Mouse (Mus musculus): ENCODE data around the gene Pik3r1. TPM values are rescaled to one million over a fixed set of nuclear protein-coding genes. Genes with fewer than 3 reads are reported as not detected.
A peak's percentile ranks its signal among the peaks of the same experiment; 100 is the strongest.

The Pik3r1 gene
- polyA plus RNA-seq, 1 experiment from 2014 or later, result 47.5 TPM

- H3K4me1 ChIP-seq (replicated peaks), result peaks cover 28% of the 10 kb centered on the region
- 69% methylated on average over 7 of the region's 7 CpGs for WGBS
These were observed 71.2 kb downstream of the Pik3r1 start for GRCm38 (mm10) chr13:101696827-101697226.

GRCm38 (mm10) chr13:101696316-101696715 is 71.7 kb downstream of the Pik3r1 start:
- Histone ChIP-seq H3K36me3 (peaks cover 5% of the 10 kb centered on the region), H3K9me3 (no peaks in the 10 kb centered on the region), H3K4me2 (no peak overlapping the region), H3K4me3 (no peak overlapping the region), H3K27me3 (no peaks in the 10 kb centered on the region), H3K27ac (replicated peaks) (0 out of 2 replicates have a peak overlapping the region, but pooled peaks have one; percentile 31), H3K9ac (no peak overlapping the region), H3K4me1 (replicated peaks) (peaks cover 32% of the 10 kb centered on the region)
- ATAC-seq (ENCODE audit: low FRiP score, low read depth), result no peak
- 67% methylated on average over 3 of the region's 3 CpGs for WGBS

More at GRCm38 (mm10) chr13:101696827-101697226, 71.2 kb downstream of the Pik3r1 start:
- no peak for ATAC-seq (ENCODE audit: low FRiP score, low read depth)
- Histone ChIP-seq H3K4me2 (no peak overlapping the region), H3K9me3 (no peaks in the 10 kb centered on the region), H3K36me3 (peaks cover 8% of the 10 kb centered on the region), H3K9ac (no peak overlapping the region), H3K27me3 (no peaks in the 10 kb centered on the region), H3K4me3 (no peak overlapping the region), H3K27ac (replicated peaks) (no peak overlapping the region)

GRCm38 (mm10) chr13:101695876-101696275 is 72.1 kb downstream of the Pik3r1 start:
- ATAC-seq (ENCODE audit: low FRiP score, low read depth), result no peak
- Histone ChIP-seq H3K9me3 (no peaks in the 10 kb centered on the region), H3K27ac (replicated peaks) (no peak overlapping the region), H3K9ac (no peak overlapping the region), H3K4me2 (no peak overlapping the region), H3K27me3 (no peaks in the 10 kb centered on the region), H3K4me1 (replicated peaks) (peaks cover 36% of the 10 kb centered on the region), H3K36me3 (peaks cover under 1% of the 10 kb centered on the region; the same call in 1 of the 2 replicates), H3K4me3 (no peak overlapping the region)
- WGBS, result 5% methylated on average over 7 of the region's 7 CpGs

- Histone ChIP-seq H3K36me3 (no peaks in the 10 kb centered on the region), H3K4me3 (peak overlapping the region; percentile 59), H3K4me1 (replicated peaks) (peaks cover 45% of the 10 kb centered on the region), H3K4me2 (peak overlapping the region; percentile 96), H3K9ac (peak overlapping the region; percentile 75), H3K27ac (replicated peaks) (peak overlapping the region; percentile 87), H3K9me3 (no peaks in the 10 kb centered on the region), H3K27me3 (no peaks in the 10 kb centered on the region)
- WGBS, result under 1% methylated on average over 48 of the region's 48 CpGs
- peak; percentile 14; the same call in 1 of the 2 replicates for ATAC-seq (ENCODE audit: low FRiP score, low read depth)
These were observed 73.3 kb downstream of the Pik3r1 start for GRCm38 (mm10) chr13:101694496-101695251.

- Histone ChIP-seq H3K4me2 (peak overlapping the region; percentile 96), H3K9ac (peak overlapping the region; percentile 75), H3K27me3 (no peaks in the 10 kb centered on the region), H3K36me3 (0 out of 2 replicates have a peak, but pooled peaks cover 2% of the 10 kb centered on the region), H3K27ac (replicated peaks) (peak overlapping the region; percentile 87), H3K4me1 (replicated peaks) (peaks cover 45% of the 10 kb centered on the region), H3K9me3 (no peaks in the 10 kb centered on the region), H3K4me3 (peak overlapping the region; percentile 59)
- peak; percentile 59 for ATAC-seq (ENCODE audit: low FRiP score, low read depth)
- WGBS, result under 1% methylated on average over 12 of the region's 12 CpGs
These were observed 74.0 kb downstream of the Pik3r1 start for GRCm38 (mm10) chr13:101693967-101694495.

- Histone ChIP-seq H3K4me2 (peak overlapping the region; percentile 96), H3K4me3 (peak overlapping the region; percentile 59), H3K27ac (replicated peaks) (peak overlapping the region; percentile 87), H3K36me3 (peaks cover 9% of the 10 kb centered on the region; the same call in 1 of the 2 replicates), H3K27me3 (no peaks in the 10 kb centered on the region), H3K9me3 (no peaks in the 10 kb centered on the region), H3K4me1 (replicated peaks) (peaks cover 45% of the 10 kb centered on the region), H3K9ac (peak overlapping the region; percentile 75)
- peak; percentile 31 for ATAC-seq (ENCODE audit: low FRiP score, low read depth)
- WGBS, result 39% methylated on average over 7 of the region's 7 CpGs
These were observed 74.9 kb downstream of the Pik3r1 start for GRCm38 (mm10) chr13:101692866-101693691.

GRCm38 (mm10) chr13:101692239-101692784 is 75.7 kb downstream of the Pik3r1 start:
- peak overlapping the region; percentile 96 for H3K4me2 ChIP-seq
- H3K9ac ChIP-seq, result peak overlapping the region; percentile 75
- H3K4me1 ChIP-seq (replicated peaks), result peaks cover 45% of the 10 kb centered on the region
- peak; percentile 85 for ATAC-seq (ENCODE audit: low FRiP score, low read depth)
- H3K27me3 ChIP-seq, result no peaks in the 10 kb centered on the region
- WGBS, result 17% methylated on average over 17 of the region's 17 CpGs
- H3K9me3 ChIP-seq, result no peaks in the 10 kb centered on the region
- H3K36me3 ChIP-seq, result peaks cover 16% of the 10 kb centered on the region
- H3K4me3 ChIP-seq, result peak overlapping the region; percentile 59
- peak overlapping the region; percentile 87 for H3K27ac ChIP-seq (replicated peaks)

- peak overlapping the region; percentile 59 for H3K4me3 ChIP-seq
- peak overlapping the region; percentile 96 for H3K4me2 ChIP-seq
- H3K4me1 ChIP-seq (replicated peaks), result peaks cover 45% of the 10 kb centered on the region
- H3K9ac ChIP-seq, result peak overlapping the region; percentile 75
- peaks cover 23% of the 10 kb centered on the region for H3K36me3 ChIP-seq
- no peaks in the 10 kb centered on the region for H3K9me3 ChIP-seq
- peak overlapping the region; percentile 87 for H3K27ac ChIP-seq (replicated peaks)
- H3K27me3 ChIP-seq, result no peaks in the 10 kb centered on the region
- ATAC-seq (ENCODE audit: low FRiP score, low read depth), result no peak
- WGBS, result 16% methylated on average over 6 of the region's 6 CpGs
These were observed 76.3 kb downstream of the Pik3r1 start for GRCm38 (mm10) chr13:101691669-101692068.

GRCm38 (mm10) chr13:101690911-101691655 is 76.9 kb downstream of the Pik3r1 start:
- Histone ChIP-seq H3K36me3 (peaks cover 27% of the 10 kb centered on the region), H3K4me2 (peak overlapping the region; percentile 96), H3K4me1 (replicated peaks) (peaks cover 45% of the 10 kb centered on the region), H3K4me3 (peak overlapping the region; percentile 59), H3K9me3 (no peaks in the 10 kb centered on the region), H3K27me3 (no peaks in the 10 kb centered on the region), H3K9ac (peak overlapping the region; percentile 75), H3K27ac (replicated peaks) (peak overlapping the region; percentile 87)
- ATAC-seq (ENCODE audit: low FRiP score, low read depth), result no peak
- WGBS, result 31% methylated on average over 10 of the region's 10 CpGs

- H3K9me3 ChIP-seq, result no peaks in the 10 kb centered on the region
- H3K27me3 ChIP-seq, result no peaks in the 10 kb centered on the region
- H3K4me2 ChIP-seq, result peak overlapping the region; percentile 96
- peak overlapping the region; percentile 14 for H3K4me3 ChIP-seq
- H3K27ac ChIP-seq (replicated peaks), result peak overlapping the region; percentile 39; the same call in 1 of the 2 replicates
- peak overlapping the region; percentile 3; the same call in 1 of the 2 replicates for H3K9ac ChIP-seq
- peaks cover 36% of the 10 kb centered on the region for H3K36me3 ChIP-seq
- 60% methylated on average over 6 of the region's 6 CpGs for whole genome bisulfite sequencing
- peaks cover 40% of the 10 kb centered on the region for H3K4me1 ChIP-seq (replicated peaks)
- ATAC-seq (ENCODE audit: low FRiP score, low read depth), result no peak
These were observed 77.8 kb downstream of the Pik3r1 start for GRCm38 (mm10) chr13:101690167-101690566.

GRCm38 (mm10) chr13:101686256-101686655 is 81.8 kb downstream of the Pik3r1 start:
- no peak overlapping the region for H3K9ac ChIP-seq
- no peaks in the 10 kb centered on the region for H3K27me3 ChIP-seq
- peaks cover 57% of the 10 kb centered on the region for H3K36me3 ChIP-seq
- no peak for ATAC-seq (ENCODE audit: low FRiP score, low read depth)
- H3K4me1 ChIP-seq (replicated peaks), result peaks cover 13% of the 10 kb centered on the region
- H3K4me2 ChIP-seq, result no peak overlapping the region
- no peak overlapping the region for H3K27ac ChIP-seq (replicated peaks)
- 93% methylated on average over 13 of the region's 13 CpGs for whole genome bisulfite sequencing
- no peak overlapping the region for H3K4me3 ChIP-seq
- no peaks in the 10 kb centered on the region for H3K9me3 ChIP-seq
